Mouse (Mus musculus) layer of hippocampus, adult 8-10 months (tissue): ENCODE data around the gene Ppil4. TPM values are rescaled to one million over a fixed set of nuclear protein-coding genes. Genes with fewer than 3 reads are reported as not detected.
"Not testable (repeated sequence)": the region's sequence is repeated elsewhere in the genome, so short reads cannot be mapped to it uniquely, and the experiment has no call there.

Source experiments
- DNase-seq, 2 experiments: peaks; one replicate each; pipeline ENCODE4 v3.0.0; 2022; ENCODE audit warnings: low spot score in 2 of 2
- total RNA-seq, 4 experiments: library from RNA; stranded (reverse); gene quantifications; 2 replicates each; pipeline ENCODE4 v1.2.4; 2022

Ppil4 gene
- 10 to 100 TPM; 26.9 to 34.1 (median 32.9) TPM for total RNA-seq

DNA sequence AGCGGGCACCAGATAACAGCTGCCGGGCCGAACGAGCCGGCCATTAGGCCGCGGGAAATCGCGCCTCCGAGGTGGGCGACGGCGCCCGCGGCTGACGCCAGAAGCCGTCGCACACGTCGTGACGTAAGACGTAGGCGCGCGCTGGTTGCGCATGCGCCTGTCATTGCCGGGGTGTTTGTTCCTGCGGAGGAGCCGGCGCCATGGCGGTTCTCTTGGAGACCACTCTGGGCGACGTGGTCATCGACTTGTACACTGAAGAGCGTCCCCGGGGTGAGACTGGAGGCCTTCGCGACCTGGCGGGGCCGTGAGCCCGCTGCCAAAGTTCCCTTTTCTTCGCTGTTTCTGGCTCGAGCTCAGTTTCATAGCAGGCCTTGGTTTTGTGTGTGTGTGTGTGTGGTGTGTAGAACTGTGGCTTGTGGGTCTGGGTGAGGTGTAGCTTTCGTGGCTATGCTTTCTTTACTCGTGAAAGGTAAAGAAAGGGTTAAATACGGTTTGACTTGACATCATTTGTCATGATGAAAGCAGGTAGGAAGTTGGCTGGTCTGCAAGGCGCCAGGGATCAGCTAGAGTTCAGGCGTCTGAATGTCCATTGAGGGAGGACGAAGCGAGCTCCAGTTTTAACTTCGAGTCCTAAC, at the start of gene Ppil4, which contains the start of gene Ginm1:
Gene Ppil4 (plus strand): TSS at position 141 of the 635 bp plus-strand sequence.
Gene Ginm1 (minus strand): TSS at position 74 of the 635 bp plus-strand sequence.
- DNase-seq, result peak; percentile 75 to 91

DNA sequence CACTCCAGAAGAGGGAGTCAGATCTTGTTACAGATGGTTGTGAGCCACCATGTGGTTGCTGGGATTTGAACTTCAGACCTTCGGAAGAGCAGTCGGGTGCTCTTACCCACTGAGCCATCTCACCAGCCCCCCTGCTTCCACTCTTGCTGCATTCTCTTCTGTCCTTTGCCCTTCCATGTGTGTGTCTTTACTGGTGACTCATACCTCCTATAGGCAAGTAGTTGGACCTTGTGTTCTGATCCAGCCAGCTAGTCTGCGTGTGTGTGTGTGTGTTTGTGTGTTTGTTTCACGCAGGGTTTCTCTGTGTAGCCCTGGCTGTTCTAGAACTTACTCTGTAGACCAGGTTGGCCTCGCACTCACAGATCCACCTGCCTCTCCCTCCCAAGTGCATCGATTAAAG, 47.2 kb upstream of the Ppil4 start:
- not testable (repeated sequence) for DNase-seq

DNA sequence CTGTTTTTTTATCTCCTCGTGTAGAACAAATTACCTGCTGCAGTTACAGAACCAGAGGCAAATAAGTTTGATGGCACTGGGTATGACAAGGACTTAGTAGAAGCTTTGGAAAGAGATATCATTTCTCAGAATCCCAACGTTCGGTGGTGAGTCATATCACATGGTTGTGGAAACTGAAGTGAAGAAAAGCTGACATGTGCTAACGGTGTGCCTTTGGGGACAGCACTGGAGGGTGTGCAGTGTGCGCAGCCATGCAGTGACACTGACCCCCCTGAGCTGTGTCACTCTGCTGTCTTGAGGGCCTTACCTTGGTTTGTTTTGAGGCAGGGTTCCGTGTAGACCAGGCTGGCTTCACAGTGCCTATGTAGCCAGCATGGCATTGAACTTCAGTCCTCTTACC, 43.9 kb upstream of the Ppil4 start:
- no peak for DNase-seq

DNA sequence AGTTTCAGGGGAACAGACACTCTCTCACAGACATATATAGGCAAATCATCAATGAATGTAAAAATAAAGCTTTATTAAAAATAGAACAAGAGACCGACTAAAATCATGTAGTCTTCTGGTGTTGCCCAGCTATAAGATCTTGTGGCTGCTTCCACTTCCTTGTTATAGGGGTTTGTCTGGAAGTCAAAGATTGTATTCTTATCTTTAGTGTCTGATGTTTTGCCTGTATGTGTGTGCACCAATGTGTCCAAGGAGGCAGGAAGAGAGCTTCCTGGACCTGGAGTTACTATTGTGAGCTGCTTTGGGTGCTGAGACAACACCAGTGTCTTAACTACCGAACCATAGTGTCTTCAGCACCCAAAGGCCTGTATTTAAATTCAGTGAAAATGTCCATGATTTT, 35.1 kb upstream of the Ppil4 start:
- DNase-seq, result no peak

DNA sequence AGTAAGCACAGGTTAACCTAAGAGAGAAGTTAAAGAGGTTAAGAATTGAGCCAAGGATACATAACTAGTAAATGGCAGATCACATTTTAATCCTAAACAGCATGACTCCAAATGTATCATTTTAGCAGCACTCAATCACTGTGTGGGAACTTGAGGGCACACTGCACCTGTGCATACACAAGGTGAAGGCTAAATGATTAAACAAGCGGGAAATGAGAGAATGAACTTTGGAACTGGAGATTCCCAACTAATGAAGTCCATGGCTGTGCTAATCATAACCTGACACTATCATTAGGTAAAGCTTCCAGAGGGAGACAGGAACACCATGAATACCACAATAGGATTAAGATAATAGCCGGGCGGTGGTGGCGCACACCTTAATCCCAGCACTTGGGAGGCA, 20.3 kb upstream of the Ppil4 start:
- no peak for DNase-seq

DNA sequence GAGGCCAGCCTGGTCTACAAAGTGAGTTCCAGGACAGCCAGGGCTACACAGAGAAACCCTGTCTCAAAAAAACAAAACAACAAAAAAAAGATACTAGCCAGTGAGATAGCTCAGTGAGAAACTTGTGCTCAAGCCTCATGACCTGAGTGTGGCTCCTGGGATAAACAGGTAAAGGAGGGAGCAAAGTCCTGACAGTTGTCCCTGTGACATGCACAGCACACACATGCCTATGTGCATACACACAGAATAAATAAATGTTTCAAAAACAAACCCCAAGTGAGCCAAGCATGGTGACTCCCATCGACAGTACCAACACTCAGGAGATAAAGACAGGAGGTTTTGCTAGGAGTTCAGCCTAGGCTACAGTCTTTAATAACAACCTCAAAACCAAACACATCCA, 19.9 kb upstream of the Ppil4 start:
- DNase-seq, result no peak

DNA sequence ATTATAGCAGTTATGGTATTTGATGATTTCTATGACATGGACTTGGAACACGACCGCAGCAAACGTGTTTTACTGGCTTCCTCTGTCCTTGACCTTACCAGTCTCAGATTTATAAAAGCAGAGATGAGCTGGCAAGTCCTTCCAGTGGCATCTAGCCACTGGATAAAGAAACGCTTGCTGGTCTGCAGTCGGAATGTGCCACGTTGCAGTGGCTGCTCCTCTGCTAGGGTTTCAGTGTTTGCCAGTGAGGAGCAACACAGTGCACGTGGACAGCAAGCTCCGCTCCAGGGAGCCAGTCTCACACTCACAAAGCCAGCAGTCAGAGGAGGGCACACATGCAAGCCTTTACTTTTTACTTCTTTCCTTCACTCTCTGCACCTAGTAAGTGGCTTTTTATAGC, 17.3 kb upstream of the Ppil4 start:
- no peak for DNase-seq

DNA sequence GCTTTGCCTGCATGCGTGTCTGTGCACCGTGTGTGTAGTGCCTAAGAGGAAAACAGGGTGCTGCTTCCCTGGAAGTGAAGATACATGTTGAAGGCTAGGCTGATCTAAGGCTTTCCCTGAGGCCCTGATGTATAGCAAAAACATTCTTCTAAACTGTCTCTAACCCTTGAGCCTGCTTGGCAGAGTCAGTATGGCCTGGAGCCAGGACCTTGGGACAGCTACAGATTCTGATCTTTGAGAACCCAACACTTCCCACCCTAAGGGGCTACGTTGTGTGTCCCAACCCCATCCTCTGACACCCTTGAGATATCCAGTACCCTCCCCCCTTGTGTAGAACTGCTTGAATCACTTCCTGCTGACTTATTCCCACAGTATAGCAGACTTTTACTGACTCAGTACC, 14.3 kb upstream of the Ppil4 start:
- DNase-seq, result no peak

DNA sequence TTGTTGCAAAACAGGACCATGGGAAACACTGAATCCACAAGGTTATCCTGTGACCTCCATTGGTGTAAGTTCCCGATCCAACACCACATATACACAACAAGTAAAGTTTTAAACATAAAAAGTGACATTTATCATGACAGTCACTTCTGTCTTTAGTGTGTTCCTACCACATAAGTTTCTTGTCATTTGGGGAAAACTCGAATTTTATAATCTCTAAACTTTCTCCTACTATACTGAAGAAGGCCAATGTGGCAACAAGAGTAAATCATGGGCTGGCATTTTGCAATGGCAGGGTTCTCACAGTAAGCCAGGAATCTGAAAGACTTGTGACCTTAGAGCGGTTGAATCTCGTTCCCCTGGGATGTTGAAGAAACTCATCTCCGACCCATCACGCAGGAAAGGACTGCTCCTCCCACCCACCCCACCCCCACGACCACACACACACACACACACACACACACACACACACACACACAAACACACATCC, 12.9 kb upstream of the Ppil4 start:
- DNase-seq, result no peak

DNA sequence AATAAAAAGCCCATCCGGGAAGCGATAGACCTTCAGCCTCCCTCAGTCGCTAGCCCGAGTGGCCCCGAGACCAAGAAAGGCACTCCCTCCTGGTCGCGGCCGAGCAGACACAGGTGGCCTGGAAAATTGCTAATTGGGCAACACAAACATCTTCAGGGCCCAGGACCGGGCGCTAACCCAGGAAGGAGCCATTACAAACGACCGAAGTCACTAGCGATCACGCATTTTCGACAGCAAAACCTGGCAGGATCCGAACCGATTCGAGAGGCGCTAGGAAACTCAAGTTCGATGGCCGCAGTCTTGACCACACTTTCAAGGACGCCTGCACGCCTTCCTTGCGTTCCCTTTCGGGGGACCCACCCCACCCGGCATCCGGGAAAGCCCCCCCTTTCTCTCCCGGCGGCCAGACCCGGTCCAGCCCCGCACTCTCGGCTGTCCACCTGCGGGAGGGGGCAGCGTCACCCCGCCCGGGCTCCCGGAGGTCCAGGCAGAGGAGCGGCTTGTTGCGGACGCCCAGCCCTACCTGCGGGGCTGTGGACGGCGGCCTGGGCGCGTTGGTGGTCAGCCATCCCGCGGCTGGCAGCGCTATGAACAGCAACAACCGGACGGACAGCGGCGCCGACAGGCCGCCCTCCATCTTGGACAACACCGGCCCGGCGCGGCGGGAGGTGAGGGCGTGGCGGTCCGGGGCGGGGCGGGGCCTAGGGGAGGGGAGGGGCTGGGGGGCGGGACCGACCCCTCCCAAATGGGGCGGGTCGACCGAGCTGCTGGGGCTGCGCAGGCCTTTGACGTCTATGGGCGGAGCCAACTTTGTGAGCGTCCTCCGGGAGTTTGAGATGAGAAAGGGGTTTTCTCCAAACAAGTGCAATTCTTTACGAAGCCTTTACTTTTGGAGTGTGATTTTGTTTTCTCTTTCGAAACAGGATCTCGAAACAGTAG, 12.2 kb upstream of the Ppil4 start:
- peak; percentile 67 to 80 for DNase-seq

DNA sequence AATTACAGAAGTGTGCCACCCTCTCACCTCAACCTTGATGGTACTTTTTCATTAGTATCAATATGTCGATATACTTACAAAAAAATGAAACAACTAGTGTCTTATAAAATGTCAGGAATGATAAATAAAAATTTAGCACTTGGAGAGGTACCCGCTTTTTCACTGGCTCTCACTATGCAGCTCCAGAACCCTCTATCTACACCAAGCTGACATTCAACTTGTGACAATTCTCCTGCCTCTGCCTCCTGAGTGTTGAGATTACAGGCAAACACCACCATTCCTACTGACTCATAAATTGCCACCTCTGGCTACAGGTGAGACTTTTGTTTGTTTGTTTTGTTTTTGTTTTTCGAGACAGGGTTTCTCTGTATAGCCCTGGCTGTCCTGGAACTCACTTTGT, 11.5 kb upstream of the Ppil4 start:
- no peak for DNase-seq

DNA sequence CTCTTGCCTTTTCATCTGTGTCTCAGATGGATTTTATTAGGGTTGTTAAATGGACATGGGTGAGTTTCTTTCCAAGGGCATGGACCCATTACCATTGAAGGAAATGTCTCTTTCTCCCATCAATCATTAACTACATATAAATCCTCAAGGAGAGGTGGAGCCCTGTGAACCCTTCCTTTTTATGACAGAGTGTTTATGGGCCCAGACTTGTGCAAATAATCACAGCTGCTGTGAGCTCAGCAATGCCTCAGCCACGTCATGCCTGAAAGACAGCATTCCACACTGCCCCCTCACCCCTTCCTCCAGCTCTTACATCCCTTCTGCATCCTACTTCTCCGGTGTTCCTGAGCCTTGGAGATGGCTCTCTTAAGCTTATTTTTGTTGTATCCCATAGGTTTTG, 5.4 kb upstream of the Ppil4 start:
- DNase-seq, result no peak

DNA sequence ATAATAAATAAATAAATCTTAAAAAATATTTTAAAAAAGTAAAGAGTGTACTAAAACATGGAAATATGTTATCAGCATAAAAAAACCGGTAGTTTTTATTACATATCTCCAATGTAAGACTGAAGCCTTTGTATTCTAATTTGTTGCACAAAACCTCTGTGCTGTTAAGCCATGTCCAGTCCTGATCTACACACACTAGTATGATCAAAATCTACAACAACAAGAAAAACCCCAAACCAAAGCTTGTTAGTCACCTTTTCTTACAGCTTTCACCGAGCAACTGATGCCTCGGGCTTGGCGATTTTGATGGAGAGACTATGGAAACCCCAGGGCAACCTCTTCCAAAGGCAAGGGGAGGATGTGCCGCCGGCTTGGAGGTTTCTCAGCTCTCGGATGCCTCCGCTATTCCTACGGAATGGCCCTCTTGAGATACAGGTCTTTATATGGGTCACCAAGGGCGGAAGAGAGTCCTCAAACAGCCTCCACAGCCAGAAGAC, 389 bp upstream of the Ppil4 start:
- no peak for DNase-seq

DNA sequence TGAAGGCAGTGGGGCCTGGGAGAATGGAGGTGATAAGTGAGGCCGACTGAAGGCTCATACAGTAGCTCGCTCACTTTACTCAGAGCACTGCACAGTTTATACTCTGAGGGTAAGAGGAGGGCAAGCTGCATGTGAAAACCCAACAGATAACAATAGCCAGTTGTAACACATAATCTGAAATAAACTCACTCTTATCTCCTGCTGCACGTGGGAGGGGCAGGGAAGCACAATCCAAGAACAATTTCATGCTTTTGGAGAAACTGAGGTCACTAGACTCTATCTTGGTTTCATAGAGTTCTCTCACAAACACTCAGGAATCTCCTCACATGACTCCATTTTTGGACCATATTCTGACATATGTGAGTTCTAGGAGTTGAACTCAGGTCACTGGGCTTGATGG, 8.6 kb downstream of the Ppil4 start:
- no peak for DNase-seq

DNA sequence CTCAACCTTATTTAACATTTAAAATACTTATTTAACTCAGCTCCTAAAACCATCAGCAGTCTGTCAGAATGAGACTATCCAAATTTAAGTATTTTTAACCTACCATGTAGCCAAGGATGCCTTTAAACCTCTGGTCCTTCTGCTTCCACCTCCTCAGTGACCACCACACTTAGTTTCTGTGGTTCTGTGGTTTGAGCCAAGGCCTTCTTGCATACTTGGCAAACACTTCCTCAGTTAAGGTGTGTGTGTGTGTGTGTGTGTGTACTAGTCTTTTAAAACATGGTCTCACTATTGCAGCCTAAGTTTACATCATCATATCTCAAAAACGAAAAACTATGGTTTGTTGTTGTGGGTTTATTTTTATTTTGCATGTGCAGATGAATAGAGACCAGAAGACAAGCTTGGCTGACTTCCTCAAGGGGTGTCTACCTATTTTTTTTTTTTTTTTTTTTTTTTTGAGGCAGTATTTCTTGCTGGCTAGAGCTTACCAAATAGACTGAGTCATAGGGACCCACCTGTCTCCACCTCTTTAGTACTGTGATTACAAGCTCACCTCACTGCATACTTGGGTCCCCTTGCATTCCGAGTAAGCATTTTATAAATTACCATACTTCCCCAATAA, 9.9 kb downstream of the Ppil4 start:
- no peak for DNase-seq

DNA sequence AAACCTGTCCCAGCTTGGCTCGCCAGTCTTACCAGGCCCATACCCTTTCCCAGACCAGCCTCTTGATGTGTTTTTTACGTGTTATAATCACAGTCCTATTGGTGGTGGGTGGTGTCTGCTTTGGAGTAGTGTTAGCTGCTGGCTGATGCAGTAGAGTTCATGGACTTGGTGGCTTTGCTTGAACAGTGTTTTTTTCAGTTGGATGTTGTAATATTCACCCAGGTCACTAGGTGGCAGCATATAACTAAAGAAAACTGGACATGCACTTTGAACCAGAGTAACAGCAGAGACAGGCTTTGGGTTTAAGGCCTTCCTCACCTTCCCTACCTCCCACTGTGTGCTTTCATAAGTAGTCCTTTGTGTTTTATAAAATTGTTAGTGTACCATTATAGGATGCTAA, 17.2 kb downstream of the Ppil4 start:
- peak; percentile 23 to 43 for DNase-seq

DNA sequence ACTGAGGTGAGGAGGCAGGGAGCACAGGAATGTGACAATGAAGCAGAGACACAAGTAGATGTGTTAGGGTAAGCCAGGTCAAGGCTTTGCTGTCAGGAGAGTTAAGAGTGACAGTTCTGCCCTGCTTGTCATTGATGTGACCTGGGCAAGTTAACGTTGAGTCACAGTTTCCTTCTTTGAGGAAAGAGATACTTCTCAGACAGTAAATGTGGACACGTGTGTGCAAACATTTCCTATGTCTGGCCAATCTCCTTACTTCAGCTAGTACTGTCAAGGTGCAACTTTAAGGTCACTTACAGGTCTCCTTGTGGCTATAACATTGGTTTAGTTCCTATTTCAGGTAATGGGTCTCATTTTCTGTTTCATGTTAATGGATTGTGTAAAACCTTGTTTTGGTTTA, 23.8 kb downstream of the Ppil4 start:
- DNase-seq, result no peak

DNA sequence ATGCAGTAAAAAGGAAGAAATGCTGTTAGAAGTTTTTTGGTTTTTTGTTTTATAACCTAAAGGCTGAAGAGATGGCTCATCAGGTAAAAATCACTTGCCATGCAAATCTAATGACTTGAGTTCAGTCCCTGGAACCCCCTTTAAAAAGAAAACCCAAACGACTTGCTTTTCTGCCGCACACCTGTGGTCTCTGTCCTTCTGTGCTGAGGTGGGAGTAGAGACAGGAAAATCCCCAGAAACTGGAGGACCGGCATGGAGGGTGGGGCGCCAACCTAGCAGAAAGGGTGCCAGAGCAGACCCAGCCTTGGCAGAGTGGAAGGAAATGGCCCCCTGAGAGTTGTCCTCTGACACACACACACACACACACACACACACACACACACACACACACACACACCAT, 26.0 kb downstream of the Ppil4 start:
- no peak for DNase-seq

DNA sequence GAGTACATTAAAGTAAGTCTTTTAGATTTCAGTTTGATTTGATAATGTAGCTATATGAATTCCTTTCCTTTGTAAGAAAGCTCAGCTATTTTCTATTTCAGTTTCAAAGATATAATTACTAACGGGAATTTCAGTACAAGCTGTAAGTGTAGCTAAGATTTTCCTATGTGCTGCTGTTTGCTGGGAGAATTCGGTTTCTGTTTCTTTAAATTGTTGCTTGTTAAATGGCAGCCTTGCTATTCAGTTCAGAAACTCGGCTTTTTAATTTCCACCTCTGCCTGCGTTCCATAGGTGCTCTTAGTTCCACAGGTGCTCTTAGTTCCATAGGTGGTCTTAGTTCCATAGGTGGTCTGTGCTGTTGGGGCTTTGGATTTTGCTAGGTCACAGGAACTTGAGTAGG, 26.5 kb downstream of the Ppil4 start:
- no peak for DNase-seq

DNA sequence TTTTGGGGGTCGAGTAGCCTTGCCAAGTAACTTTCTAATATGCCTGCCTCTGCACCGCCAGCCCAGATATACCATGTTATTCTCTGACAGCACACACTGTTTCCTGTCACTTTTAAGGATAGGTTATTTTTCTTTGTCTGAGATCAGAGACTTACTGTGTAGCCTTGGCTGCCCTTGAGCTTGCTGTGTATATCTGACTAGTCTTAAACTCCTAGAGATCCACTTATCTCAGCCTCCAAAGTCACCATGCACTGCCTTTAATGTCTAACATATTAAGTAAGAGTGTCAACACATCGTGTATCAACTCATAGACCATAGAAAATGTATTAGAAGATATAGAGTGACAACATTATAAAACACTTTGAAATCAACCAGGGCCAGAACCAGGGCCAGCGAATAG, 26.9 kb downstream of the Ppil4 start:
- DNase-seq, result no peak

DNA sequence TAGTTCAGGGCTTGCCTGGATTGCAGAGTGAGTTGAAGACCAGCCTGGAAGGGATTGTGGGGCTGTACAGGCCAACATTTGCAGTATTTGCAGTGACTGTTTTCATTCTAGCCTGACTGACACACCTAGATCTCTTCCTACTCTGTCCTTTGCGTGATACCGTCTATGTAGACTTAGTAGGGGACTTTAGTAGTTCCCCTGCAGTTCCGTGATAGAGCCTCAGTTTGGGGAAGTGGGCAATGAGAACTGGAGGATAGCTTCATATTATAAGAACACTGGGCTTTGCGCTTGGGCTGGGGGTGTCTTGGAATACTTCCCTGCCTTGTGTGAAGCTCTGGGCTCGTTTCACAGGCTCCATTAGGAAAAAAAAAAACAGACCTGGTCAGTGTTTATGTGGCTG, 27.5 kb downstream of the Ppil4 start:
- DNase-seq, result no peak

DNA sequence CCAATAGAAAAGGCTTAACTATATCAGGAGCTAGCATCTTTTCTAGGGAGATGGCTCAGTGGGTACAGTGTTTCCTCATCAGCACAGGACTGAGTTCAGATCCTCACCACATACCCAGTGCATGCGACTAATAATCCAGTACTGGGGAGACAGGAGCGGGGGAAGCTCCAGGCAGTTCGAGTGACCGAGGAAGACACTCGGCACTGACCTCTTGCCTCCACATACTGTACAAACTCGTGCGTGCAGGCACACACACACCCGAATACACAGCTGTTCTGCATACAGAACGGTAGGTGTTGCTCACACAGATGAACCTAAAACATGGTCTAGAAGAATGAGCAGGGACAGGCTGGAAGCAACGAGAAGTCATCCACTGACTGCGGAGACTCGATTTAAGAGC, 29.3 kb downstream of the Ppil4 start:
- no peak for DNase-seq
